In the genomic region with DNA sequence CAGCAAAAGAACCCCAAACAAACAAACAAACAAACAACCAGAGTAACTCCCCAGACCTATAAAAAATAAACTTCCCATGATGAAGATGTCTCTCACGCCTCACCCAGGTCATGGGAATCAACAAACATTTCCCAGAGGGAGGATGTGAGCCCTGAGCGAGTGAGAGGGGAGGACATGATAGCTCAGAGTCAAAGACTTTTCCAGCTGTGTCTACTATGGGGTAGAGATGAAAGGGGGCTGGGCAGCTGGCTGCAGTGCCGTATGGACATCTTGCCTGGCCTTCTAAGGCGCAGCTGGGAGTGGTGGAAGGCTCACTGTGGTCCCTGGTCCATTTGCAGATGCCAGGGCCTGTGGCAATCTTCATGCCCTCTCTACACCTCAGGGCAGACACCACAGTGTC, we compare ENCODE assay signal across 20 mouse cellular contexts.
"Had no signal": no experiment of that assay in that cellular context is flagged by ENCODE, and none has a peak within 500 bp of the region (broad histone marks: within the 10 kb centered on the region; RNA-seq: fewer than 3 reads in every experiment).

No protein-coding gene starts in this region.

- H3K27me3 ChIP-seq: limb, embryonic 15.5 days; midbrain, embryonic 15.5 days; neural tube, embryonic 12.5 days; neural tube, embryonic 15.5 days; stomach, embryonic 15.5 days had no signal

- H3K9ac ChIP-seq: limb, embryonic 15.5 days; liver, embryonic 14.5 days; liver, postnatal 0 days; midbrain, embryonic 12.5 days; midbrain, embryonic 15.5 days; neural tube, embryonic 12.5 days; neural tube, embryonic 15.5 days; stomach, embryonic 15.5 days had no signal

- H3K9me3 ChIP-seq: limb, embryonic 15.5 days; midbrain, embryonic 12.5 days; midbrain, embryonic 15.5 days; neural tube, embryonic 12.5 days; neural tube, embryonic 15.5 days; stomach, embryonic 15.5 days had no signal

- H3K4me3 ChIP-seq: limb, embryonic 15.5 days; midbrain, embryonic 12.5 days; midbrain, embryonic 15.5 days; neural tube, embryonic 12.5 days; neural tube, embryonic 15.5 days; stomach, embryonic 15.5 days had no signal

- H3K27ac ChIP-seq: limb, embryonic 15.5 days; liver, embryonic 14.5 days; macrophage; midbrain, embryonic 12.5 days; midbrain, embryonic 15.5 days; neural tube, embryonic 12.5 days; neural tube, embryonic 15.5 days; stomach, embryonic 15.5 days had no signal

- ATAC-seq: intestine, embryonic 16.5 days; liver, postnatal 0 days; midbrain, embryonic 15.5 days had no signal

- H3K4me2 ChIP-seq: limb, embryonic 15.5 days; liver, embryonic 11.5 days; midbrain, embryonic 12.5 days; midbrain, embryonic 15.5 days; neural tube, embryonic 12.5 days; neural tube, embryonic 15.5 days; stomach, embryonic 15.5 days had no signal

- H3K36me3 ChIP-seq: limb, embryonic 15.5 days; midbrain, embryonic 12.5 days; midbrain, embryonic 15.5 days; neural tube, embryonic 12.5 days; neural tube, embryonic 15.5 days; stomach, embryonic 15.5 days had no signal

- H3K4me1 ChIP-seq: limb, embryonic 15.5 days; midbrain, embryonic 12.5 days; midbrain, embryonic 15.5 days; neural tube, embryonic 12.5 days; neural tube, embryonic 15.5 days; stomach, embryonic 15.5 days had no signal

- DNase-seq: kidney, adult 18-20 months; kidney, adult 9 months; kidney, postnatal 14 days; kidney, postnatal 4 days; liver, postnatal 0 days; right cerebral cortex, adult 18-20 months; right cerebral cortex, postnatal 14 days; right cerebral cortex, postnatal 4 days; spleen, adult 18-20 months; thymus, postnatal 25 days had no signal
